Mouse (Mus musculus) MEL (cell line): ENCODE results near the gene Sgpl1. TPM values are rescaled to one million over a fixed set of nuclear protein-coding genes. Genes with fewer than 3 reads are reported as not detected.

Experiments used
- DNase-seq: peaks from one replicate; pipeline ENCODE4 v3.0.0; 2011; ENCODE audit warnings: low read depth, low spot score
- H3K27ac ChIP-seq: 2 replicates; pipeline ENCODE4 v1.5.1; 2012; ENCODE audit warnings: low read depth, mild to moderate bottlenecking, control low read depth, low read length, moderate library complexity; ENCODE audit not compliant: control insufficient read depth
- H3K27me3 ChIP-seq, 2 experiments: fragments of 150-350 bp in 1 of 2; sonication (generic) in 1 of 2; 2 replicates each; pipeline ENCODE4 v1.6.1; 2012; ENCODE audit warnings: low read length in 2 of 2, mild to moderate bottlenecking in 2 of 2, improper control_type of control experiment in 1 of 2, moderate library complexity in 1 of 2; ENCODE audit not compliant: insufficient read depth in 2 of 2, control insufficient read depth in 1 of 2
- H3K36me3 ChIP-seq, 2 experiments: 2 replicates each; pipeline ENCODE4 v1.6.1; 2012 to 2014; ENCODE audit warnings: low read length in 2 of 2, improper control_type of control experiment in 1 of 2, inconsistent platforms in 1 of 2, mild to moderate bottlenecking in 1 of 2; ENCODE audit not compliant: insufficient read depth in 2 of 2, control insufficient read depth in 1 of 2
- H3K4me1 ChIP-seq, 2 experiments: fragments of 150-350 bp in 1 of 2; sonication (generic) in 1 of 2; 2 replicates each; pipeline ENCODE4 v1.6.1; 2012; ENCODE audit warnings: low read length in 2 of 2, improper control_type of control experiment in 1 of 2, mild to moderate bottlenecking in 1 of 2; ENCODE audit not compliant: insufficient read depth in 2 of 2, control insufficient read depth in 1 of 2
- H3K4me3 ChIP-seq, 2 experiments: fragments of 150-350 bp in 1 of 2; sonication (generic) in 1 of 2; 2 replicates each; pipeline ENCODE4 v1.5.1; 2012; ENCODE audit warnings: low read depth in 2 of 2, low read length in 2 of 2, mild to moderate bottlenecking in 2 of 2, moderate library complexity in 2 of 2, control low read depth in 1 of 2, improper control_type of control experiment in 1 of 2; ENCODE audit not compliant: control insufficient read depth in 1 of 2, insufficient read depth in 1 of 2
- H3K79me2 ChIP-seq: 2 replicates; pipeline ENCODE4 v1.6.1; 2012; ENCODE audit warnings: mild to moderate bottlenecking, low read length, moderate library complexity; ENCODE audit not compliant: control insufficient read depth, poor library complexity, insufficient read depth
- H3K9ac ChIP-seq: 2 replicates; pipeline ENCODE4 v1.6.1; 2012; ENCODE audit warnings: low read depth, mild to moderate bottlenecking, control low read depth, low read length, moderate library complexity; ENCODE audit not compliant: control insufficient read depth, poor library complexity, severe bottlenecking
- H3K9me3 ChIP-seq: fragments of 150-350 bp; sonication (generic); replicated peaks from 2 replicates; pipeline ENCODE4 v1.6.1; 2012; ENCODE audit warnings: mild to moderate bottlenecking, low read length, improper control_type of control experiment, moderate library complexity; ENCODE audit not compliant: insufficient read depth
- CHD1 ChIP-seq: IDR thresholded peaks from 2 replicates; pipeline ENCODE4 v1.6.1; 2012; ENCODE audit warnings: low read depth, mild to moderate bottlenecking, inconsistent platforms, low read length, improper control_type of control experiment
- CHD2 ChIP-seq: IDR thresholded peaks from 2 replicates; pipeline ENCODE4 v1.6.1; 2011; ENCODE audit warnings: low read length, improper control_type of control experiment
- CTCF ChIP-seq, 3 experiments: IDR thresholded peaks in 2 of 3; conservative IDR thresholded peaks in 1 of 3; 2 replicates each; pipeline ENCODE4 v1.5.1; 2011 to 2012; ENCODE audit warnings: low read length in 3 of 3, low read depth in 2 of 3, mild to moderate bottlenecking in 2 of 3, improper control_type of control experiment in 1 of 3, inconsistent platforms in 1 of 3, mixed read lengths in 1 of 3, moderate library complexity in 1 of 3; ENCODE audit not compliant: control insufficient read depth in 1 of 3, insufficient read depth in 1 of 3, poor library complexity in 1 of 3, severe bottlenecking in 1 of 3
- GABPA ChIP-seq: IDR thresholded peaks from 2 replicates; pipeline ENCODE4 v1.6.1; 2012; ENCODE audit warnings: low read depth, mild to moderate bottlenecking, inconsistent platforms, low read length, improper control_type of control experiment, moderate library complexity
- JUND ChIP-seq: IDR thresholded peaks from 2 replicates; pipeline ENCODE4 v1.6.1; 2011; ENCODE audit warnings: low read depth, mild to moderate bottlenecking, improper control_type of control experiment, low read length
- MAZ ChIP-seq: IDR thresholded peaks from 2 replicates; pipeline ENCODE4 v1.6.1; 2012; ENCODE audit warnings: low read depth, mild to moderate bottlenecking, inconsistent platforms, low read length, improper control_type of control experiment
- MYB ChIP-seq: IDR thresholded peaks from 2 replicates; pipeline ENCODE4 v1.6.1; 2011; ENCODE audit warnings: mild to moderate bottlenecking, low read depth, low read length, improper control_type of control experiment
- NELFE ChIP-seq: IDR thresholded peaks from 2 replicates; pipeline ENCODE4 v1.6.1; 2011; ENCODE audit warnings: low read depth, low read length, improper control_type of control experiment
- POLR2AphosphoS5 ChIP-seq: IDR thresholded peaks from 2 replicates; pipeline ENCODE4 v1.6.1; 2012; ENCODE audit warnings: low read depth, borderline replicate concordance, mild to moderate bottlenecking, inconsistent platforms, low read length, moderate library complexity, mixed read lengths
- RAD21 ChIP-seq: IDR thresholded peaks from 2 replicates; pipeline ENCODE4 v1.6.1; 2011; ENCODE audit warnings: mild to moderate bottlenecking, low read depth, low read length, improper control_type of control experiment
- SMC3 ChIP-seq: IDR thresholded peaks from 2 replicates; pipeline ENCODE4 v1.6.1; 2011; ENCODE audit warnings: low read depth, low read length, improper control_type of control experiment
- TAL1 ChIP-seq: IDR thresholded peaks from 2 replicates; pipeline ENCODE4 v1.6.1; 2012; ENCODE audit warnings: mild to moderate bottlenecking, inconsistent platforms, low read length, moderate library complexity, mixed read lengths
- USF1 ChIP-seq: IDR thresholded peaks from 2 replicates; pipeline ENCODE4 v1.6.1; 2014; ENCODE audit warnings: low read depth, mild to moderate bottlenecking, inconsistent platforms, low read length, improper control_type of control experiment, moderate library complexity
- ZC3H11A ChIP-seq: IDR thresholded peaks from 2 replicates; pipeline ENCODE4 v1.6.1; 2012; ENCODE audit warnings: low read depth, mild to moderate bottlenecking, inconsistent platforms, low read length, improper control_type of control experiment
- polyA plus RNA-seq, 2 experiments: library from polyadenylated mRNA; stranded (reverse) in 1 of 2; unstranded in 1 of 2; fragments of >175 nt in 1 of 2; fragments of >200 nt in 1 of 2; gene quantifications; 2 replicates each; pipeline versions ENCODE4 v1.2.1 to v1.2.4; 2012; ENCODE audit warnings: low replicate concordance in 2 of 2, low read depth in 1 of 2; ENCODE audit not compliant: insufficient read length in 2 of 2, insufficient read depth in 1 of 2, missing spikeins in 1 of 2
- total RNA-seq: library from RNA; depleted of rRNA; stranded (reverse); fragments of 300-350 nt; gene quantifications from 2 replicates; pipeline ENCODE4 v1.2.3, GENCODE M21; 2012

The Sgpl1 gene
- total and polyA plus RNA-seq, 3 experiments, result 8.7 to 11.7 TPM; not detected in 1

- peak; percentile 62 for DNase-seq
- TF ChIP-seq CTCF (IDR thresholded peaks at IDR 0.05 in 2 of 3, conservative IDR thresholded peaks at IDR 0.05 in 1 of 3; ENCODE audit: control insufficient read depth in 1 of 3, insufficient read depth in 1 of 3, low read depth in 2 of 3, low read length in 3 of 3, poor library complexity in 1 of 3, severe bottlenecking in 1 of 3), result peak; percentile 81 to 89 (median 82)
- TF ChIP-seq SMC3, result peak; percentile 51
- TF ChIP-seq RAD21, result peak; percentile 62
- TF ChIP-seq ZC3H11A, result peak; percentile 30
- TF ChIP-seq TAL1, result no peak
- Histone ChIP-seq H3K4me1 (0 out of 4 replicates have a peak, but pooled peaks cover 0 to 3% of the 10 kb centered on the region in 2 experiments), H3K27ac (no peak overlapping the region), H3K9ac (no peak overlapping the region), H3K27me3 (peaks cover 0 to 3% of the 10 kb centered on the region in 2 experiments; a peak in 2 of 4 replicates), H3K9me3 (no peaks in the 10 kb centered on the region), H3K36me3 (no peaks in the 10 kb centered on the region), H3K79me2 (no peaks in the 10 kb centered on the region), H3K4me3 (no peak overlapping the region; a peak in 1 of 4 replicates)
These were observed 75.2 kb downstream of the Sgpl1 start for GRCm38 (mm10) chr10:61072324-61072723.

GRCm38 (mm10) chr10:61069248-61069647, 78.3 kb downstream of the Sgpl1 start:
- Histone ChIP-seq H3K27me3 (peaks cover 0 to 1% of the 10 kb centered on the region in 2 experiments; a peak in 1 of 4 replicates), H3K9ac (no peak overlapping the region), H3K9me3 (no peaks in the 10 kb centered on the region), H3K36me3 (no peaks in the 10 kb centered on the region), H3K27ac (no peak overlapping the region), H3K4me1 (0 out of 4 replicates have a peak, but pooled peaks cover 0 to 3% of the 10 kb centered on the region in 2 experiments), H3K79me2 (no peaks in the 10 kb centered on the region), H3K4me3 (no peak overlapping the region)
- TF ChIP-seq USF1 (no peak), GABPA (no peak), JUND (no peak), CHD1 (no peak), MAZ (no peak), CHD2 (no peak), NELFE (no peak), MYB (no peak), POLR2AphosphoS5 (no peak), CTCF (IDR thresholded peaks at IDR 0.05 in 2 of 3, conservative IDR thresholded peaks at IDR 0.05 in 1 of 3; ENCODE audit: control insufficient read depth in 1 of 3, insufficient read depth in 1 of 3, low read depth in 2 of 3, low read length in 3 of 3, poor library complexity in 1 of 3, severe bottlenecking in 1 of 3) (no peak)
- no peak for DNase-seq
